Mouse (Mus musculus) MEL-GATA-1-ER (cell line): ENCODE data around the gene Gm10490.
A peak's percentile ranks its signal among the peaks of the same experiment; 100 is the strongest.

Experiments used
- DNase-seq: peaks from one replicate; pipeline ENCODE4 v3.0.0-alpha.2; 2012; ENCODE audit warnings: low read depth; ENCODE audit errors: extremely low read depth

The Gm10490 gene

GRCm38 (mm10) chrX:7926266-7926665 is 16.9 kb downstream of the Gm10490 start:
- DNase-seq = no peak

GRCm38 (mm10) chrX:7927116-7927515 is 17.8 kb downstream of the Gm10490 start:
- no peak for DNase-seq

GRCm38 (mm10) chrX:7928270-7928790 is 19.0 kb downstream of the Gm10490 start, which contains the start of gene Eras:
TSS of gene Eras (minus strand) at chrX:7928607.
- no peak for DNase-seq

- DNase-seq = no peak
These were observed 27.5 kb downstream of the Gm10490 start for GRCm38 (mm10) chrX:7936874-7937273.

DNA sequence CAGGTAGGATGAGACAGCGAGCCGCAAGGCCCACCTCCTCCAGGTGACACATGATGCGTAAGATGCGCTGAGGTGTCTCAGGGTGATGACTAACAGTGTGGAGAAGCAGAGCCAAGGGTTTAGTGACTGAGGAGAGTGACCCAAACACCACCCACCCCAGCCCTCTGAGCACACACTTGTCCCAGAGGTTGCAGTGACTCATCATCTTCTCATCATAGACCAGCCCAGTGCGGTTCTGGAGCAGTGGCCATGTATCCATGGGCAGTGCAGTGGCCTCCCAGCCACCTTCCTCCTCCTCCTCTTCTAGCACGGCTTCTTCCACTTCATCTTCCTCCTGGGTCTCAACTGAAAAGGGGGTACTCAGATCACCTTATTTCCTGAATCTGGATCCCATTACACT is 28.3 kb downstream of the Gm10490 start:
- DNase-seq = no peak

DNA sequence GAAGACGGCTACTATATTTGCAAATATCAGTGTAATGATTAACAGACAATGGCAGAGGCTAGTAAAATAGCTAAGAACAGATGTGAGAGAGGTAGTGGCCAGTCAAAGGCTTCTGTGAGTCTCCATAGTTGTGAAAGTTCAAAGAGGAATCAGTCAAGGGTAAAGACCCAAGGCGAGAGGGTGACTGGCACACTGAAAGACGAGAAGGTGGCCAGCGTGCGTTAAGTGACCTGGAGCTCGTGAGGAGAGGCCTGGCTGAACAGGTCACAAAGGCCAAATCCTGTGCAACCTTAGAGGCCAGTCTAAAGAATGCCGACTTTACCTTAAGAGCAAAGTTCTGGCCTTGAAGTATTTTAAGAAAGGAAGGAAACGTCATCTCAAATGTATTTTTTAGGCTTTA is 36.3 kb downstream of the Gm10490 start:
- no peak for DNase-seq

- no peak for DNase-seq
These were observed 38.0 kb downstream of the Gm10490 start, which contains the start of gene Hdac6 for GRCm38 (mm10) chrX:7947108-7947899. TSS of gene Hdac6 (minus strand) at chrX:7947889.

DNA sequence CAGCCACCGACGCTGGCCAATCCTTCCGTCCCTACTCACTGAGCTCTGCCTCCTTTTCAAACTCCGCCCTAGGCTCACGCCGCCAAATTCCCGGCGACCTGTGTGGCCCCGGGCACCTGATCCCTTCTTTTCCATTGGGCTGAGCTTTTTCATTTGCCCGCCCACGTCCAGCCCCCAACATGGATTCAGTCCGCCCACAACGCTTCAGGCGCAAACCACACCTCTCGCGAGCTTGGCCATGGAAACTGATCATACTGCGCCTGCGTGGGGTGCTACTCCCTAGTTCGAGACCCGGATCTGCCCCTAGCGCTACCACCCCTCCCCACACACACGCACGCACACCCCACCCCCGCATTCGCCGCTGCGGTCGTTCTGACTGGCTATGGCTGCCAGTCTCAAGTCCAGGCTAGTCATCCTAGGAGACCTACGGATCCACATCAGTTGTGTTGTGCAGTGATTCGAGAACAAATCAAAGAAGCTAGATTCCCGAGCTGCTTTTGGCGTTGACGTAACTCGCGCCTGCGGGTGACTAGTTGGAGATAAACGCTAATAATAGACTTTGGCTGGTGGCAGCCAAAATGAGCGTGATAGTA is 38.7 kb downstream of the Gm10490 start:
- peak; percentile 96 for DNase-seq

DNA sequence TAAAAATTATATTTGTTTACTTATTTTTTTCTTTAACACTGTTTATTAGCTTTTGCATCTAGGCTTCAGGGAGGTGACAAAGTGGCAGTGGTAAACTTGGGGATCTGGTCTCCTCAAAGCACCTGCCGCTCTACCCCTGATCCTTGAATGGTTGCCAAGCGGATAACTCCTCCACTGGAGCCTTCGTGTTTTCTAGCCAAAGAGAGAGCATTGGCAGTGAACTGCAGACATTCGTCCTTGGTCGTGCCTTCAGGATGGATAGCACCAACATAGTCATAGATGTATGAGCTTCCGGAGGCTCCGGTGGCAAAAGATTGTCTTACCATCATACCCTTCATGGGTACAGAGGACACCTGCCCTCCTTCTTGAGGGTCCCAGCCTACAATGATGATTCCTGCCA is 40.7 kb downstream of the Gm10490 start:
- DNase-seq = no peak

DNA sequence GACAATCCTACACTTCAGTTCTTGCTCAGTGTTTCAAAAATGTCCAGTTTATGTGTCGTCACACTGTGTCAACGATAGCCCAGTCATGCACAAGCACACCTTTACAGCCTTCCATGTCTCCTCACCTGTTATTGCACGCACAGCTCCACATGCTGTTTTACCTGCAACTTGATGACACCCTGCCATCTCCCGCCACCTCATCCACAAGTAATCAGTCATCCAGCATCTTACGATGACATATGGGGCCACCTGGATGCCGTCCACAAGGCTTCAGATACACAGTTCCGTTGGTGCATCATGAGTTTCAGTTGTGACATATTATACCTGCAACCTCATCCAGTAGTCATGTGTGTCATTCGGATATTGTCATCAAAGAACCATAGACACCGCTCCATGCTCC is 49.5 kb downstream of the Gm10490 start:
- no peak for DNase-seq
